Mouse (Mus musculus): ENCODE measurements around the gene Cldn34c2. TPM values are rescaled to one million over a fixed set of nuclear protein-coding genes. Genes with fewer than 3 reads are reported as not detected.
"Not testable (repeated sequence)": the region's sequence is repeated elsewhere in the genome, so short reads cannot be mapped to it uniquely, and the experiment has no call there.

The Cldn34c2 gene
- not detected in 2 replicates for polyA plus RNA-seq (2014; fragmentation: Nextera tagmentation; extraction: Ambion mirVana)

- ATAC-seq (ENCODE audit: insufficient number of reproducible peaks, insufficient read depth, low FRiP score, low read depth); H3K36me3 ChIP-seq (ENCODE audit: control insufficient read depth, insufficient read depth, low read length); H3K4me1 ChIP-seq (ENCODE audit: control insufficient read depth in 2 of 2, insufficient read depth in 2 of 2, low read length in 2 of 2); H3K27ac ChIP-seq (replicated peaks in 1 of 2; ENCODE audit: control insufficient read depth in 1 of 2, insufficient read depth in 1 of 2, low read depth in 2 of 2, low read length in 2 of 2); H3K9me3 ChIP-seq (ENCODE audit: control insufficient read depth, low read length); H3K4me3 ChIP-seq (ENCODE audit: control insufficient read depth in 1 of 2, insufficient read depth in 1 of 2, low read depth in 1 of 2, low read length in 2 of 2); H3K9ac ChIP-seq (ENCODE audit: low read length); H3K27me3 ChIP-seq (ENCODE audit: control insufficient read depth, insufficient read depth, low read length); H3K4me2 ChIP-seq (ENCODE audit: low read length): not testable (repeated sequence)
Measured at GRCm38 (mm10) chrX:123581400-123581799, at the start of gene Cldn34c2. Gene Cldn34c2, plus strand, starts transcription at chrX:123581700.

GRCm38 (mm10) chrX:123551378-123551777 lies 30.1 kb upstream of the Cldn34c2 start:
- 77% methylated on average over 13 of the region's 13 CpGs for WGBS
- ATAC-seq (ENCODE audit: insufficient number of reproducible peaks, insufficient read depth, low FRiP score, low read depth); H3K27ac ChIP-seq (replicated peaks in 1 of 2; ENCODE audit: control insufficient read depth in 1 of 2, insufficient read depth in 1 of 2, low read depth in 2 of 2, low read length in 2 of 2); H3K4me3 ChIP-seq (ENCODE audit: control insufficient read depth in 1 of 2, insufficient read depth in 1 of 2, low read depth in 1 of 2, low read length in 2 of 2); H3K27me3 ChIP-seq (ENCODE audit: control insufficient read depth, insufficient read depth, low read length); H3K4me1 ChIP-seq (ENCODE audit: control insufficient read depth in 2 of 2, insufficient read depth in 2 of 2, low read length in 2 of 2); H3K9ac ChIP-seq (ENCODE audit: low read length); H3K9me3 ChIP-seq (ENCODE audit: control insufficient read depth, low read length); H3K36me3 ChIP-seq (ENCODE audit: control insufficient read depth, insufficient read depth, low read length); H3K4me2 ChIP-seq (ENCODE audit: low read length): not testable (repeated sequence)

GRCm38 (mm10) chrX:123612158-123612828 lies 30.8 kb downstream of the Cldn34c2 start:
- H3K4me3 ChIP-seq (ENCODE audit: control insufficient read depth in 1 of 2, insufficient read depth in 1 of 2, low read depth in 1 of 2, low read length in 2 of 2); H3K4me2 ChIP-seq (ENCODE audit: low read length); H3K27ac ChIP-seq (replicated peaks in 1 of 2; ENCODE audit: control insufficient read depth in 1 of 2, insufficient read depth in 1 of 2, low read depth in 2 of 2, low read length in 2 of 2); H3K36me3 ChIP-seq (ENCODE audit: control insufficient read depth, insufficient read depth, low read length); H3K9ac ChIP-seq (ENCODE audit: low read length); H3K4me1 ChIP-seq (ENCODE audit: control insufficient read depth in 2 of 2, insufficient read depth in 2 of 2, low read length in 2 of 2); H3K9me3 ChIP-seq (ENCODE audit: control insufficient read depth, low read length); H3K27me3 ChIP-seq (ENCODE audit: control insufficient read depth, insufficient read depth, low read length); ATAC-seq (ENCODE audit: insufficient number of reproducible peaks, insufficient read depth, low FRiP score, low read depth): not testable (repeated sequence)
- 76% methylated on average over 8 of the region's 12 CpGs for WGBS

Other genes with a start within 250 kb of the Cldn34c2 start
- gene Gm17467, start 123.1 kb downstream of the Cldn34c2 start, polyA plus RNA-seq (2014; fragmentation: Nextera tagmentation; extraction: Ambion mirVana), result not detected in 2 replicates
- not detected in 2 replicates for gene Cldn34c3, start 212.0 kb downstream of the Cldn34c2 start, polyA plus RNA-seq (2014; fragmentation: Nextera tagmentation; extraction: Ambion mirVana)

All from heart, embryonic 14.5 days (tissue).